Mouse (Mus musculus): ENCODE measurements at regions not wholly inside any gene's neighbourhood (a gene's known extent, or its start where the extent isn't known, plus 50 kb on each side); places are given as distances from the start of the nearest gene placed in this dataset.
A peak's percentile ranks its signal among the peaks of the same experiment; 100 is the strongest.

GRCm38 (mm10) chr4:140463296-140463695, 202.5 kb downstream of the Arhgef10l start:
- Histone ChIP-seq H3K4me3 (no peak overlapping the region), H3K9ac (no peak overlapping the region), H3K4me1 (no peaks in the 10 kb centered on the region), H3K4me2 (no peak overlapping the region), H3K9me3 (no peaks in the 10 kb centered on the region), H3K36me3 (no peaks in the 10 kb centered on the region), H3K27me3 (no peaks in the 10 kb centered on the region), H3K27ac (no peak overlapping the region)
- 42% methylated on average over 7 of the region's 7 CpGs for WGBS
- ATAC-seq (ENCODE audit: borderline replicate concordance, extremely low read depth, low FRiP score, low TSS enrichment): no peak

- no peaks in the 10 kb centered on the region for H3K4me1 ChIP-seq
- WGBS: 82% methylated on average over 16 of the region's 16 CpGs
These were observed 204.5 kb downstream of the Arhgef10l start for GRCm38 (mm10) chr4:140461317-140461716.

GRCm38 (mm10) chr4:140449062-140449461, 202.5 kb upstream of the Igsf21 start:
- Histone ChIP-seq H3K27ac (no peak overlapping the region), H3K27me3 (no peaks in the 10 kb centered on the region), H3K4me1 (no peaks in the 10 kb centered on the region), H3K36me3 (no peaks in the 10 kb centered on the region), H3K9me3 (no peaks in the 10 kb centered on the region), H3K4me2 (no peak overlapping the region), H3K4me3 (no peak overlapping the region), H3K9ac (no peak overlapping the region)
- no peak for ATAC-seq (ENCODE audit: borderline replicate concordance, extremely low read depth, low FRiP score, low TSS enrichment)
- 85% methylated on average over 10 of the region's 10 CpGs for WGBS

More at GRCm38 (mm10) chr4:140461317-140461716, 204.5 kb downstream of the Arhgef10l start:
- H3K9ac ChIP-seq: no peak overlapping the region
- no peak overlapping the region for H3K27ac ChIP-seq
- H3K4me2 ChIP-seq: no peak overlapping the region
- no peaks in the 10 kb centered on the region for H3K9me3 ChIP-seq
- no peak overlapping the region for H3K4me3 ChIP-seq
- no peaks in the 10 kb centered on the region for H3K27me3 ChIP-seq
- no peaks in the 10 kb centered on the region for H3K36me3 ChIP-seq
- ATAC-seq (ENCODE audit: borderline replicate concordance, extremely low read depth, low FRiP score, low TSS enrichment): no peak

- Histone ChIP-seq H3K9me3 (no peaks in the 10 kb centered on the region), H3K4me3 (no peak overlapping the region), H3K27me3 (no peaks in the 10 kb centered on the region), H3K27ac (no peak overlapping the region), H3K36me3 (no peaks in the 10 kb centered on the region), H3K4me1 (no peaks in the 10 kb centered on the region), H3K4me2 (no peak overlapping the region), H3K9ac (no peak overlapping the region)
- ATAC-seq (ENCODE audit: borderline replicate concordance, extremely low read depth, low FRiP score, low TSS enrichment): no peak
- WGBS: 86% methylated on average over 6 of the region's 6 CpGs
These were observed 199.9 kb upstream of the Igsf21 start for GRCm38 (mm10) chr4:140446455-140446854.

- H3K9ac ChIP-seq: no peak overlapping the region
- no peak for ATAC-seq (ENCODE audit: borderline replicate concordance, extremely low read depth, low FRiP score, low TSS enrichment)
- no peak overlapping the region for H3K4me2 ChIP-seq
- H3K36me3 ChIP-seq: no peaks in the 10 kb centered on the region
- H3K9me3 ChIP-seq: no peaks in the 10 kb centered on the region
- H3K27me3 ChIP-seq: no peaks in the 10 kb centered on the region
- no peaks in the 10 kb centered on the region for H3K4me1 ChIP-seq
- H3K27ac ChIP-seq: no peak overlapping the region
- WGBS: 65% methylated on average over 5 of the region's 5 CpGs
- H3K4me3 ChIP-seq: no peak overlapping the region
These were observed 199.3 kb upstream of the Igsf21 start for GRCm38 (mm10) chr4:140445931-140446330.

- Histone ChIP-seq H3K4me1 (no peaks in the 10 kb centered on the region), H3K4me3 (no peak overlapping the region), H3K9me3 (no peaks in the 10 kb centered on the region), H3K36me3 (no peaks in the 10 kb centered on the region), H3K9ac (no peak overlapping the region), H3K27me3 (no peaks in the 10 kb centered on the region), H3K27ac (no peak overlapping the region), H3K4me2 (no peak overlapping the region)
- no peak for ATAC-seq (ENCODE audit: borderline replicate concordance, extremely low read depth, low FRiP score, low TSS enrichment)
- 80% methylated on average over 6 of the region's 6 CpGs for WGBS
These were observed 196.6 kb upstream of the Igsf21 start for GRCm38 (mm10) chr4:140443221-140443620.

GRCm38 (mm10) chr4:140441805-140442204, 195.2 kb upstream of the Igsf21 start:
- no peak for ATAC-seq (ENCODE audit: borderline replicate concordance, extremely low read depth, low FRiP score, low TSS enrichment)
- Histone ChIP-seq H3K4me3 (no peak overlapping the region), H3K27ac (no peak overlapping the region), H3K36me3 (no peaks in the 10 kb centered on the region), H3K4me1 (no peaks in the 10 kb centered on the region), H3K4me2 (no peak overlapping the region), H3K27me3 (no peaks in the 10 kb centered on the region), H3K9me3 (no peaks in the 10 kb centered on the region), H3K9ac (no peak overlapping the region)
- 79% methylated on average over 8 of the region's 8 CpGs for WGBS

GRCm38 (mm10) chr4:140439856-140440255, 193.3 kb upstream of the Igsf21 start:
- 18% methylated on average over 3 of the region's 3 CpGs for WGBS

GRCm38 (mm10) chr4:140436030-140436429, 189.4 kb upstream of the Igsf21 start:
- ATAC-seq (ENCODE audit: borderline replicate concordance, extremely low read depth, low FRiP score, low TSS enrichment): no peak
- no peak overlapping the region for H3K4me3 ChIP-seq
- WGBS: 21% methylated on average over 3 of the region's 3 CpGs
- H3K4me2 ChIP-seq: no peak overlapping the region
- no peak overlapping the region for H3K9ac ChIP-seq
- H3K9me3 ChIP-seq: no peaks in the 10 kb centered on the region
- no peak overlapping the region for H3K27ac ChIP-seq
- no peaks in the 10 kb centered on the region for H3K36me3 ChIP-seq
- H3K27me3 ChIP-seq: no peaks in the 10 kb centered on the region
- H3K4me1 ChIP-seq: no peaks in the 10 kb centered on the region; the same call in 1 of the 2 replicates

More at GRCm38 (mm10) chr4:140439856-140440255, 193.3 kb upstream of the Igsf21 start:
- Histone ChIP-seq H3K36me3 (no peaks in the 10 kb centered on the region), H3K27ac (no peak overlapping the region), H3K27me3 (no peaks in the 10 kb centered on the region), H3K4me3 (no peak overlapping the region), H3K4me2 (no peak overlapping the region), H3K9me3 (no peaks in the 10 kb centered on the region), H3K4me1 (no peaks in the 10 kb centered on the region; the same call in 1 of the 2 replicates), H3K9ac (no peak overlapping the region)
- ATAC-seq (ENCODE audit: borderline replicate concordance, extremely low read depth, low FRiP score, low TSS enrichment): peak; percentile 29; the same call in 1 of the 2 replicates

- no peaks in the 10 kb centered on the region for H3K36me3 ChIP-seq
- H3K27ac ChIP-seq: no peak overlapping the region
- ATAC-seq (ENCODE audit: borderline replicate concordance, extremely low read depth, low FRiP score, low TSS enrichment): no peak
- H3K9ac ChIP-seq: no peak overlapping the region
- H3K27me3 ChIP-seq: no peaks in the 10 kb centered on the region
- H3K4me1 ChIP-seq: no peaks in the 10 kb centered on the region; the same call in 1 of the 2 replicates
- H3K4me2 ChIP-seq: no peak overlapping the region
- 54% methylated on average over 11 of the region's 11 CpGs for WGBS
- no peak overlapping the region for H3K4me3 ChIP-seq
- H3K9me3 ChIP-seq: no peaks in the 10 kb centered on the region
These were observed 187.4 kb upstream of the Igsf21 start for GRCm38 (mm10) chr4:140433744-140434542.

GRCm38 (mm10) chr4:140432101-140432500, 185.5 kb upstream of the Igsf21 start:
- Histone ChIP-seq H3K4me3 (no peak overlapping the region), H3K9ac (no peak overlapping the region), H3K27me3 (no peaks in the 10 kb centered on the region), H3K4me1 (no peaks in the 10 kb centered on the region; the same call in 1 of the 2 replicates), H3K27ac (no peak overlapping the region), H3K36me3 (no peaks in the 10 kb centered on the region), H3K4me2 (no peak overlapping the region), H3K9me3 (no peaks in the 10 kb centered on the region)
- no peak for ATAC-seq (ENCODE audit: borderline replicate concordance, extremely low read depth, low FRiP score, low TSS enrichment)
- 70% methylated on average over 7 of the region's 7 CpGs for WGBS

- no peaks in the 10 kb centered on the region for H3K4me1 ChIP-seq
- H3K27ac ChIP-seq: no peak overlapping the region
- ATAC-seq (ENCODE audit: borderline replicate concordance, extremely low read depth, low FRiP score, low TSS enrichment): no peak
- WGBS: 74% methylated on average over 3 of the region's 3 CpGs
- H3K4me2 ChIP-seq: no peak overlapping the region
- no peak overlapping the region for H3K4me3 ChIP-seq
- H3K27me3 ChIP-seq: no peaks in the 10 kb centered on the region
- H3K9me3 ChIP-seq: no peaks in the 10 kb centered on the region
- no peak overlapping the region for H3K9ac ChIP-seq
- H3K36me3 ChIP-seq: no peaks in the 10 kb centered on the region
These were observed 180.5 kb upstream of the Igsf21 start for GRCm38 (mm10) chr4:140427039-140427438.
